Mouse (Mus musculus): ENCODE data around the gene Defa30. TPM values are rescaled to one million over a fixed set of nuclear protein-coding genes. Genes with fewer than 3 reads are reported as not detected.

The Defa30 gene
- not detected in 2 replicates for polyA plus RNA-seq (2015; fragmentation: Nextera tagmentation; extraction: Ambion mirVana)

DNA sequence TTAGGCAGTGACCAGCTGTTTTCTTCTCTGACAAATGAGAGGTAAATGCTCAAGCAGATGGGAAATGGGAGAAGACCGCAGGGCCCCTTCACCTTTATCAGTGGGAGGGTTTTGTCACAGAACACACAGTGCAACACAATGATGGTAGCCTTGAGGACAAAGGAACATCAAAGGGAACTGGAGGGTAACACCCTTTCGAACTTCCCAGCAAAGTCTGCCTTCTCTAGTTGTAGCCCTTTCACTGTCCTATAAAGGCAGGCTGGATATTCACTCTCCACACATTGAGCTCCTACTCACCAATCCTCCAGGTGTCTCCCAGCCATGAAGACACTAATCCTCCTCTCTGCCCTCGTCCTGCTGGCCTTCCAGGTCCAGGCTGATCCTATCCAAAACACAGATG lies at the start of gene Defa30:
Gene Defa30, plus strand, starts transcription at position 301 of the 400 bp plus-strand sequence.

DNA sequence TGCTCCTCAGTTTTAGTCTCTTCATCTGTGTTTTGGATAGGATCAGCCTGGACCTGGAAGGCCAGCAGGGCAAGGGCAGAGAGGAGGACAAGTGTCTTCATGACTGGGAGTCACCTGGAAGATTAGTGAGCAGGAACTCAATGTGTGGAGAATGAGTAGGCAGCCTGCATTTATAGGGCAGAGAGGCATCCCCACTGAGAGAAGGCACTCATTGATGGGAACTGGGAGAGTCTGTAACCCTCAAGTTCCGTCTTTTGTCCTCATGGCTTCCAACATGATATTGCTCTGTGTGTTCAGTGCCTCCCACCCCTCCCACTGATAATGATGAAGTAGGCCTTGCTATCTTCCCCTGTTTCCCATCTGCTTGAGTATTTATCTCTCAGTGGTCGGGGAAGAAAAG lies 38.5 kb upstream of the Defa30 start, which contains the start of gene Gm14851:
Gene Gm14851, minus strand, starts transcription at position 101 of the 400 bp plus-strand sequence.

GRCm38 (mm10) chr8:21161977-21162376 lies 27.5 kb downstream of the Defa30 start, which contains the start of gene Defa22:
Defa22 (plus strand) TSS chr8:21162277.

Other genes starting within 250 kb of the Defa30 start
- gene Defb33, start 242.0 kb upstream of the Defa30 start, polyA plus RNA-seq (2015; fragmentation: Nextera tagmentation; extraction: Ambion mirVana) = not detected in 2 replicates
- not detected in 2 replicates for gene Gm15056, start 232.0 kb upstream of the Defa30 start, polyA plus RNA-seq (2015; fragmentation: Nextera tagmentation; extraction: Ambion mirVana)
- not detected in 2 replicates for gene Gm6040, start 212.6 kb upstream of the Defa30 start, polyA plus RNA-seq (2015; fragmentation: Nextera tagmentation; extraction: Ambion mirVana)
- gene AY761185, start 189.9 kb upstream of the Defa30 start, polyA plus RNA-seq (2015; fragmentation: Nextera tagmentation; extraction: Ambion mirVana) = not detected in 2 replicates
- gene Defa21, start 109.1 kb upstream of the Defa30 start, polyA plus RNA-seq (2015; fragmentation: Nextera tagmentation; extraction: Ambion mirVana) = not detected in 2 replicates
- not detected in 2 replicates for gene Defa23, start 79.6 kb upstream of the Defa30 start, polyA plus RNA-seq (2015; fragmentation: Nextera tagmentation; extraction: Ambion mirVana)
- gene Defa35, start 69.6 kb upstream of the Defa30 start, polyA plus RNA-seq (2015; fragmentation: Nextera tagmentation; extraction: Ambion mirVana) = not detected in 2 replicates
- gene Defa25, start 50.2 kb upstream of the Defa30 start, polyA plus RNA-seq (2015; fragmentation: Nextera tagmentation; extraction: Ambion mirVana) = not detected in 2 replicates
- gene Gm14851, start 38.6 kb upstream of the Defa30 start, polyA plus RNA-seq (2015; fragmentation: Nextera tagmentation; extraction: Ambion mirVana) = not detected in 2 replicates
- not detected in 2 replicates for gene Defa22, start 27.6 kb downstream of the Defa30 start, polyA plus RNA-seq (2015; fragmentation: Nextera tagmentation; extraction: Ambion mirVana)
- gene Defa31, start 57.0 kb downstream of the Defa30 start, polyA plus RNA-seq (2015; fragmentation: Nextera tagmentation; extraction: Ambion mirVana) = not detected in 2 replicates
- not detected in 2 replicates for gene Gm15293, start 66.9 kb downstream of the Defa30 start, polyA plus RNA-seq (2015; fragmentation: Nextera tagmentation; extraction: Ambion mirVana)
- not detected in 2 replicates for gene Gm15292, start 115.1 kb downstream of the Defa30 start, polyA plus RNA-seq (2015; fragmentation: Nextera tagmentation; extraction: Ambion mirVana)
- gene Defa27, start 180.9 kb downstream of the Defa30 start, polyA plus RNA-seq (2015; fragmentation: Nextera tagmentation; extraction: Ambion mirVana) = not detected in 2 replicates
- gene Defa29, start 192.4 kb downstream of the Defa30 start, polyA plus RNA-seq (2015; fragmentation: Nextera tagmentation; extraction: Ambion mirVana) = not detected in 2 replicates
- not detected in 2 replicates for gene Defa2, start 243.9 kb downstream of the Defa30 start, polyA plus RNA-seq (2015; fragmentation: Nextera tagmentation; extraction: Ambion mirVana)

Data from skeletal muscle tissue, postnatal 0 days (tissue).